Mouse (Mus musculus): ENCODE results near the gene Cfap46. TPM values are rescaled to one million over a fixed set of nuclear protein-coding genes. Genes with fewer than 3 reads are reported as not detected.

The Cfap46 gene
- not detected for total RNA-seq (2021)

GRCm38 (mm10) chr7:139683706-139684552 is at the start of gene Cfap46:
Gene Cfap46 (minus strand): TSS chr7:139683817.
- peak; percentile 79 for DNase-seq

GRCm38 (mm10) chr7:139731276-139731696 is 47.7 kb upstream of the Cfap46 start:
- DNase-seq, result peak; percentile 43

GRCm38 (mm10) chr7:139727072-139727471 is 43.5 kb upstream of the Cfap46 start:
- no peak for DNase-seq

- no peak for DNase-seq
Measured at GRCm38 (mm10) chr7:139725641-139726040, 42.0 kb upstream of the Cfap46 start.

GRCm38 (mm10) chr7:139723986-139724385 is 40.4 kb upstream of the Cfap46 start:
- DNase-seq, result no peak

GRCm38 (mm10) chr7:139721196-139721595 is 37.6 kb upstream of the Cfap46 start:
- no peak for DNase-seq

GRCm38 (mm10) chr7:139717781-139718180 is 34.2 kb upstream of the Cfap46 start:
- no peak for DNase-seq

GRCm38 (mm10) chr7:139711821-139712220 is 28.2 kb upstream of the Cfap46 start:
- DNase-seq, result no peak

GRCm38 (mm10) chr7:139706411-139707120 is 22.9 kb upstream of the Cfap46 start:
- DNase-seq, result no peak

GRCm38 (mm10) chr7:139705781-139706180 is 22.2 kb upstream of the Cfap46 start:
- no peak for DNase-seq

- no peak for DNase-seq
Measured at GRCm38 (mm10) chr7:139705081-139705480, 21.5 kb upstream of the Cfap46 start.

GRCm38 (mm10) chr7:139703826-139704199 is 20.2 kb upstream of the Cfap46 start:
- no peak for DNase-seq

- DNase-seq, result peak; percentile 88
Measured at GRCm38 (mm10) chr7:139703146-139703825, 19.7 kb upstream of the Cfap46 start.

- no peak for DNase-seq
Measured at GRCm38 (mm10) chr7:139701651-139702301, 18.2 kb upstream of the Cfap46 start.

GRCm38 (mm10) chr7:139692641-139693294 is 9.2 kb upstream of the Cfap46 start:
- no peak for DNase-seq

GRCm38 (mm10) chr7:139692211-139692610 is 8.6 kb upstream of the Cfap46 start:
- DNase-seq, result no peak

GRCm38 (mm10) chr7:139685336-139685735 is 1.7 kb upstream of the Cfap46 start:
- DNase-seq, result no peak

GRCm38 (mm10) chr7:139684553-139684929 is 924 bp upstream of the Cfap46 start:
- DNase-seq, result peak; percentile 92

- no peak for DNase-seq
Measured at GRCm38 (mm10) chr7:139681921-139682598, 1.6 kb downstream of the Cfap46 start.

GRCm38 (mm10) chr7:139676433-139676832 is 7.2 kb downstream of the Cfap46 start:
- no peak for DNase-seq

- no peak for DNase-seq
Measured at GRCm38 (mm10) chr7:139666871-139667270, 16.7 kb downstream of the Cfap46 start.

All from heart, postnatal 4 days (tissue).